Mouse (Mus musculus) heart, adult 11 months (tissue): ENCODE measurements at regions not wholly inside any gene's neighbourhood (a gene's known extent, or its start where the extent isn't known, plus 50 kb on each side); places are given as distances from the start of the nearest gene placed in this dataset.

Experiments
- DNase-seq: peaks from one replicate; pipeline ENCODE4 v3.0.0; 2022

- DNase-seq = peak; percentile 85
Observed at GRCm38 (mm10) chr3:38034138-38034537, 309.8 kb upstream of the Gm5148 start.

- peak; percentile 86 for DNase-seq
Observed at GRCm38 (mm10) chr3:38014768-38015167, 290.5 kb upstream of the Gm5148 start.

- DNase-seq = no peak
Observed at GRCm38 (mm10) chr3:38009168-38009567, 284.9 kb upstream of the Gm5148 start.

GRCm38 (mm10) chr3:38008321-38008720 is 284.0 kb upstream of the Gm5148 start:
- DNase-seq = peak; percentile 52

GRCm38 (mm10) chr3:38007626-38008025 is 283.3 kb upstream of the Gm5148 start:
- peak; percentile 63 for DNase-seq

GRCm38 (mm10) chr3:38002275-38002674 is 278.0 kb upstream of the Gm5148 start:
- DNase-seq = peak; percentile 90

GRCm38 (mm10) chr3:37999779-38000178 is 275.5 kb upstream of the Gm5148 start:
- DNase-seq = peak; percentile 87

GRCm38 (mm10) chr3:37997998-37998397 is 273.7 kb upstream of the Gm5148 start:
- peak; percentile 40 for DNase-seq

GRCm38 (mm10) chr3:37989992-37990391 is 265.7 kb upstream of the Gm5148 start:
- DNase-seq = peak; percentile 66

GRCm38 (mm10) chr3:37987775-37988505 is 263.6 kb upstream of the Gm5148 start:
- DNase-seq = peak; percentile 75

GRCm38 (mm10) chr3:37987007-37987774 is 262.9 kb upstream of the Gm5148 start:
- peak; percentile 71 for DNase-seq

- DNase-seq = peak; percentile 53
Observed at GRCm38 (mm10) chr3:37984706-37985105, 260.4 kb upstream of the Gm5148 start.

- DNase-seq = peak; percentile 87
Observed at GRCm38 (mm10) chr3:37981481-37982180, 257.3 kb upstream of the Gm5148 start.

GRCm38 (mm10) chr3:37979871-37980270 is 255.6 kb upstream of the Gm5148 start:
- DNase-seq = peak; percentile 61

GRCm38 (mm10) chr3:37978481-37978880 is 254.2 kb upstream of the Gm5148 start:
- DNase-seq = peak; percentile 99

GRCm38 (mm10) chr3:37977453-37977852 is 253.2 kb upstream of the Gm5148 start:
- DNase-seq = peak; percentile 86

GRCm38 (mm10) chr3:37976566-37976965 is 252.3 kb upstream of the Gm5148 start:
- DNase-seq = peak; percentile 99

- DNase-seq = peak; percentile 93
Observed at GRCm38 (mm10) chr3:37975194-37975756, 251.0 kb upstream of the Gm5148 start.

GRCm38 (mm10) chr3:37972931-37973330 is 248.6 kb upstream of the Gm5148 start:
- DNase-seq = peak; percentile 30

GRCm38 (mm10) chr3:37971240-37971639 is 246.9 kb upstream of the Gm5148 start:
- DNase-seq = peak; percentile 61

- no peak for DNase-seq
Observed at GRCm38 (mm10) chr3:37968654-37969053, 244.4 kb upstream of the Gm5148 start.

- no peak for DNase-seq
Observed at GRCm38 (mm10) chr3:37965221-37965620, 240.9 kb upstream of the Gm5148 start.

- DNase-seq = no peak
Observed at GRCm38 (mm10) chr3:37964083-37964482, 239.8 kb upstream of the Gm5148 start.
